Mouse (Mus musculus) cerebellum, postnatal 14 days (tissue): ENCODE data around the gene Scfd2.

Experiments
- DNase-seq, 2 experiments: peaks; one replicate each; pipeline ENCODE4 v3.0.0; 2021; ENCODE audit warnings: mixed read lengths in 2 of 2

Scfd2 gene

DNA sequence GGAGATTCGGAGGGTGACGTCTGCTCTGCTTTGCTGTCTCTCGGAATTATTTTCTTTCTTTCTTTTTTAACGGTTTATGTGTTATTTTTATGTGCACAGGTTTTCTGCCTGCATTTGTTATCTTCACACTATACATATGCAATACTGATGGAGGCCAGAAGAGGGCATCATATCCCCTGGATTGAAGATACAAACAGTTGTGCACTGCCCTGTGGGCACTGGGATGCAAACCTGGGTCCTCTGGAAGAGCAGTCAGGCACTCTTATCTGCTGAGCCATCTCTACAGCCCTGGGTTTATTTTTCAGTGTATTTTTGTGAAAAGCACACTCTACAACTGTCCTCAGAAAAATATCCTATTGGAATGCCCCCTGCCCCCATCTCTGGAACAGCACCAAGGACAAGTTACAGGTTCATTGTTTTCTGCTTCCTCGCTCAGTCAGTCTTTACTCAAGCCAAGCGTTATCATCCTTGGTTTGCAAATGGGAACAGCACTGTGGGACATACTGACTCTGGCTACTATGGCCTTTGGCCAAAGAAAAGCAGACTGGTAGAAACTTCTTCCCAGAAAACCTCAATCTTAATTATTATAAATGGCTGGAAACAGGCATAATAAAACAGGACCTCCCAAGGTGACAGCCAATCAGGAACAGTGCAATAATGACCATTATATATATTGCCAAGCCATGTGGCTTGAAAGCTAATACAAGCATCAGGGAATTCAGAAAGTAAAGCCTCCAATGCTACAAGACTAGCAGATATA lies 75.9 kb downstream of the Scfd2 start:
- peak in 1 of 2 experiments; percentile 9 for DNase-seq

DNA sequence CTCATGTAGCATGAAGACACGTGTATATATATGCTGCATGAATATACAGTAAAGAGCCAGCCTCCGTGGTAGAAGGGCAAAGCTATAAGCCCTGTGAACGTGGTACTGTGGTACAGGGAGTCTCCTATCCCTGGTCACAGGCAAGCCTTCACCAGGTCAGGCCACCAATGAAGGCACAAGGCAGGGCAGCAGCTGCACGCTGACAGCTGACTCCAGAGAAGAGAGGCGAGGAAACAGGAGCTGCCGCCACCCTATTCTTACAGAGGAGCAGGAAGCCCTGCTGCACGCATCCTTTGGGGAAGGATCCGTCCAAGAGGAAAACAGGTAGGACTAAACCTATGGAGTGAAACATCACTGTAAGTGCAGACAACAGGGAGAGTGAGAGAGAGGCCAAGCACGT lies 76.5 kb downstream of the Scfd2 start:
- no peak for DNase-seq

DNA sequence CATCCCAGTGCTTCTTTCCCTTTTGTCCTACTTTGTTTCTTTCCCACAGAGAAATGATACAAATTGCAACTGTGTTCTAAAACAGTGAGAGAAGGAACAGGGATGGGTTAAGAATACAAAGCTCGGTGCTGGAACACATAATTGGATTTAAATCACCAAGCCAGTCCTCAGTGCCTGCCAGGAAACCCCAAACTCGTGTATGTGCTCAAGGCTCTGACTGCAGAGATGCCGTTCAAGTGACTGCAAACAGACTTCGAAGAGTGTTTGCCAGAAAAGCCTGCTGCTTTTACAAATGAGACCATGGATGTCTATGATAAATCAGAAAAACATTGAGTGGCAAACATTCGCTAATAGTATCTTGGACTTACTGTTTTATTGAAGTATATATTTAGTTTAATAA lies 80.6 kb downstream of the Scfd2 start:
- DNase-seq = no peak

DNA sequence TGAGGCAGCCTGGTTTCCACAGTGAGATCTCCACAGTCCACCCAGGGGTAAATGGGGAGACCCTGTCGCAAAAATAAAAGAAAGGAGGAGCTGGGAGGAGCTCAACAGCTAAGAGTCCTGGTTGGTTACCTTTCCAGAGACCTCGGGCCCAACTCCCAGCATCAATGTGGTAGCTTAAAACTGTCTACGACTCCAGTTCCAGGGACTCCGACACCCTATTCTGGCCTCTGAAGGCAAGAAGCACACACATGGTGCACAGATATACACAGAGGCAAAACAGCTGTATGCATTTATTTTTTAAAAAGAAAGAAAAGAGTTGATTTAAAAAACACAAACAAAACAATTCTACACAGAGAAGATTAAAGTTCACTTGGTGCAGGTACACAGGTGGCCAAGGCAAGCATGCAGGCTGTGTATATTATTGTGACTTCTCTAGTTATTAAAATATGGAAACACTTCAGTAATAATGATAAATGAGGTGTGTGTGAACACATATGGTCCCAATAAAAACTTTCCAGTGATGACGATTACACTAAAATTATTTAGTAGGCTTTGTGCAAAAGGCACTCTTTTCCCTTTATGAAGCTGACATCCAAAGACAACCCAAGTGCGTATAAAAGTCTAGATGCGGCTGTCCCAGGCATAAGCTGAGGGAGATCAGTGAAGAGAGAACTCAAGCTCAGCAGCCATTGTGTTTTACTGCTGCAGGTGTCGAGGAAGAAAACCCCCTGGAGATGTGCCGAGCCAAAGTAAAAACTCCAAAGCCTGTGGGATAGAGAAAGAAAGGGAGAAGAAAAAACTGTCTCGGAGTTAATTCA lies 83.8 kb downstream of the Scfd2 start:
- DNase-seq = no peak

DNA sequence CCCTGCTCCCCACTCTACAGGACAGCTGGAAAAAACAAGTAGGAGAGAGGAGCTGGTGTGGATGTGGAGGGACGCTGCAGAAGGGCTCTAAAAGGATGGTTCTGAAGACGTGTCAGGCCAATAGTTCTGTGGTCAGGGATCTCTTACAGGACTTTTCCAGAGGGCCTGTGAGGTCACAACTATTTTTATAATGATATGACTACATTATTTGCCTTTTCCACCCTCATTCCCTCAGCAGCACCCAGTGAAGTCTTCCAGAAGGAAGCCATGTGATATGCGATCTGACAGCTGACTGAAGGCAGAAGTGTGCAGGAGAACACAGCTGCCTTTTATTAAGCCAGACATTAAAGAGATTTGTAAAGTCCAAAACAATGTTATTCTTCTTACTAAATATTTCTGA lies 85.7 kb downstream of the Scfd2 start:
- no peak for DNase-seq

DNA sequence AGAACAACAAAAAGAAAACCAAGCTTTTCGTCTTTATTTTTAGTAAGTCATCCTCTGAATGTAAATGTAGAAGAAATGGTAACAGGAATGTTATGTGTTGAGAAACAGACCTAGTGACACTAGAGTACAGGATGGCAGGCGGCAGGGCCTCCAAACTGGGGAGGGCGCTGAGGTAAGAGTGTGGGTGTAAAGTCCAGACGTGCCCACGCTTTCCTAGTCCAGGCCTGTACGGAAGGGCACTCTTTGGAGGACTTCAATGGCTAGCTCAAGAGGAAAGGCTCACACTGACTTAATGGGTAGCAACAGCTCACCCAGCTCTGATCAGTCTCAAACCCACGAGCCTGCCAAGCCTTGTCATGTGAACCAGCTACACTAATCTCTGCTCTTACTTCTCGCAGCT lies 93.2 kb downstream of the Scfd2 start:
- DNase-seq = no peak

DNA sequence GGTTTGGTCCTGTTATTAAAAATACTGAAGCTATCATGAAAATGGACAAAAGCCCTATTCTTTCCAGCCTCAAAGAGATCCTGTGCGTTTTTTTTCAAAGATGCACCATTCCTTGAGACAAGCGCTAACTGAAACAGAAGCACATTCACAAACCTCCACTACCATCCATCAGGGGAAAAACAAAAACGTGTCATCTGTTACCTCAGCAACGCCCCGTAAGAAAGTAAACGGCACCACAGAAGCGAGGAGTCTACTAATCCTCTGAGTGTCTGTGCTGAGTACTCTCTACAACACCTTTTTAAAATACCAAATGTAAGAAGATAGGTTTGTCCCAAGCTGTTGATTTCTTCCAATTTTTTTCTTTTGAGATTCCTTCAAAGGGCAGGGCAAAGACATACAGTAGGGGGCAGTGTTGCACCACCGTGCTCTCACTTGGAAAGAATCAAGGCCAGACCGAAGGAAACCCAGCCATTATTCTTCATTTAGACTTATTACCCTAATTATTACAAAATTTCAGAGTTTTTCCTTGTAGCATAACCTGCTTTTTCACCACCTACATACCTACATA lies 97.9 kb downstream of the Scfd2 start:
- peak; percentile 85 to 89 for DNase-seq

DNA sequence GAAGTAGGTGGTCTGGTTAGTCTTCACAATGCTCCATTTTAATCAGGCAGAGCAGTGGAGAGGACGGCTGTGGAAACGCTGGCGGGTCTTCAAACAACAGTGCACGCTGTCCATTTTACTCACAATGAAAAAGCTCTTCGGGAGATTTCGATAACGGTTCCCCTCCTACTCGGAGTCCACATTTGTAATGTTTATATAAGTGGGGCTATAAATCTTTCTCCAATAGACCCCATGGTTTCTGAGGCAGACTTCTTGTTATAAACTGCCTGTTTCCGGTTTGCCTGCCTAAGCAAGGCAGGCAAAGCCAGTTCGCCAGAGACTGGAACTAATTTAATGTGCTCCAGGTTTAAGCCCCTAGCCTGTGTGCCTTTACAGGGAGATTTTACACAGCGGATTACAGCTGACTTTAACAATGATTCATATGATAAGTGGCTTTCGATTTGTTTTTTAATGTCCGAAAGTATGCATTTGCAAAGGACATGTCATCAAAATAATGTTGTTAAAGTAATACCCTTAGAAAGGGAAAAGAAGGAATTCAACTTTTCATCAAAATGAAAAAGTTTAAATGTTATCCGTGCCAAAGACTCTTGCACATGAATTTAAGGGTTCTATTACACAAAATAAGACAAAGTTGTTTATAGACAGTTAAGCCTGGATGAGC lies 98.5 kb downstream of the Scfd2 start:
- peak in 1 of 2 experiments; percentile 11 for DNase-seq

DNA sequence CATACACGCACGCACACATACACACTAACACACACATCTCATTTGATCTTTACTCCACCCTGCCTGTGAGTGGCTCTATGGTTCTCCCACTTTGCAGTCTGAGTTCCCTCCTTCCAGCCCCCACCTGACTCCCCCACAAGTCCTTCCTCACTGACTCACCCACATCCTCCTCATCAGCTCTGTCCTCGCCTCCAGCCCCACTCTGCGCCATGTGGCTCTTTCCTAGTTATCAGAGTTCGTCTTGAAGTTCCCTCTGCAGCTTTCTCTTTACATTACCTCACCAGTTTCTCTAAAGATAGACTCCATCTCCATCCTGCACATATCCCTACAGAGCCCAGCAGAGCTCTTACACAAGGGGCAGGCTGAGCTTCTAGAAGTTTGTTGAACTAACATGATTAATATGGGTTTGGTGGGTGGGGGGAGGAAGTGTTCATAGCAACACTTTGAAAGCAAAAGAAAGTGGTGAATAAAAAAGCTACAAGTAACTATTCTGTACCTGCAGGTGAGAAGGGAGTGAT lies 110.9 kb downstream of the Scfd2 start:
- DNase-seq = no peak

DNA sequence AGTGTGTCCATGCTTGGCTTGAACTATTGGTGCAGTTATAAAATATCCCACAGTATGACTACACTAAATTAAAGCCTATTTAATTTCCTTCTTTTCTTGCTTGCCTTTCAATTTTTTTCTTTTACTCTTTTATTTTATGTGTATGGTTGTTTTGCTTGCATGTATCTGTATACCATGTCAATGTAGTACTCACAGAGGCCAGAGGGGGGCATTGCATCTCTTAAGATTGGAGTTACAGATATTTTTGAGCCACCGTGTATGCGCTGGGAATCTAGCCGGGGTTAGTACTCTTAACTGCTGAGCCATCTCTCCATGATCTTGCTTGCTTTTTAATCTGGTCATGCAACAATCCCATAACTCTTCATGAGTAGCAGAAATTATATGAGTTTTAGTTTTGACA lies 119.0 kb downstream of the Scfd2 start:
- peak in 1 of 2 experiments; percentile 7 for DNase-seq

DNA sequence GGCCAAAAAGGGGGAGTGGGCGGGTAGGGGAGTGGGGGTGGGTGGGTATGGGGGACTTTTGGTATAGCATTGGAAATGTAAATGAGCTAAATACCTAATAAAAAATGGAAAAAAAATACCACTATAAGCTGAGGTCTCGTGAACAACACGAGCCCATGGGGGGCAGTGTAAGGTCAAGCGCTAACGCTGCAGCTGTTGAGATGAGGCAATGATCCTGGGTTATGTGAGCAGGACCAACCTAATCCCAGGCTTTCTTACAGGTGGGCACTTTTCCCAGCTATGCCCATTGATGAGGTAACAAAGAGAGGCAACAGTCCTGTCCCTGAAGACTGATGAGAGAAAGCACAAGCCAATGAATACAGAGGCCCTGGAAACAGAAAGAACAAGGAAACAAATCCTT lies 126.7 kb downstream of the Scfd2 start:
- no peak for DNase-seq

DNA sequence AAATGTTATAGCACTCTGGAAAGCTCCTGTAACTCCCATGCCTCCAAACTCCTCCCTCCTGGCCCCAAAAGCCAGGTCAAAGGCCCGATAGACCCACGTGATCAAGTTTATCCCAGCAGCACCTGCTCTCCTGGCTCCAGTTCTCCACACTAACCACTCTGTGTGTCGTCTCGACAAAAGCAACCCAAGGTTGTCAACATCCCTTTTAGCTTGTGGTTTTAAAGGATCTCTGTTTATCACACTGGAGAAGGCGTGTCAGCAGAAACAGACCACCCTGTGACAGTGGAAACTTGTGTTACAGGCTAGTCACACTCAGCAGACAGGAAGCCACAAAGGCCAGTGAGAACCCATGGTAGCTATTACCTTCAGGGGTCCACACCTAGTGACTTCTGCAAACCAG lies 127.5 kb downstream of the Scfd2 start:
- DNase-seq = no peak

DNA sequence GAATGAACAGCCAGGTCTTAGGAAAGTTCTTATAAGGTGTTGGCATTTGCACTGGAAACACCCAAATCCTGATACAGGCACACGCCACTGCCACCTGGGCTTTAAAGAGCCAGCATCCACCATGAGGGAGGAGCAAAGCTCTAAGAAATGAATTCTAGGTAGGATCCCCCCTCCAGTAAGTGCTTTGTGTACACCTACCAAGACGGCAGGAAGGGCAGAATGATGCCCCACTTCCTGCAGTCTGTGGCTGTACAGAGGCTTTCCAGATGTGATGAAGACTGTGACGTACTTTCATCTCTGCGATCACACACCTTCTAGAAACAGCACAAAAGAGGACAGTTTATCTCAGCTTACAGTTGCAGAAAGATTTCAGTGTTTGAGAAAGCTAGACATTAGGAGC lies 128.9 kb downstream of the Scfd2 start:
- DNase-seq = no peak

DNA sequence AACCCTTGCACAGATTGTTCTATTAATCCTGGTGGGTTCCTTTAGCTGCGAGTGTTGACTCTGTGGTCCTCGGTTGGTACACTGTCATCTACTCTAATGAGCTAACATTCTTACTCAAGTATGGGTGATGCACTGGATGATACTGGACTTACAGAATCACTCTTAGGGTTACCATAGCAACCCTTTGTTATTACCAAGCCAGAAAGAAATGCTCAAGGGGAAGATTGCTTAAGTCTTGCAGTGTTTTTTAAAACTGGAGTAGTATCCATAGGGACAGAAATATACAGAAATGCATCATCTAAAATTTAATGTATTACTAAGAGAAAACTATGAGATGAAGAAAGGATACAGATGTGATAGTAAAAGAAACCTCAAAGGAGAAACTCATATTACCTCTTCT lies 139.8 kb downstream of the Scfd2 start:
- no peak for DNase-seq

DNA sequence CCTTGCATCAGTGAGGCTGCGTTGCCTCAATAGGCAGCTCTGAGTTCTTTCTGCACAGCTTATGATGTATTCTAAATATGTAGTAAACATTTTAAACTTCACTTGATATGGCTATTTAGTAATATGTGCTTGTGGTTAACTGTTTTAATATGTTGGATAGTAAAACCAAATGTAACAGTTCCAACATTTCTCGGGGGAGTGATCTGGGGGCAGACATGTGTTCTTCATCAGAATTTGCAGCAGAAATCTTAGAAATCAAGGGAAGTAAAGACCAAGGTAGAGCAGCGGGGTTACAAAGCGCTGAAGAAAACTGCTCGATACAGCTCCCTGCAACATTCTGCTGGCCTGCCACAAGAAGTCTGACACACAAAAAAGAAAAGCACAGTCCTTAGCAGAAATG lies 140.2 kb downstream of the Scfd2 start:
- no peak for DNase-seq

DNA sequence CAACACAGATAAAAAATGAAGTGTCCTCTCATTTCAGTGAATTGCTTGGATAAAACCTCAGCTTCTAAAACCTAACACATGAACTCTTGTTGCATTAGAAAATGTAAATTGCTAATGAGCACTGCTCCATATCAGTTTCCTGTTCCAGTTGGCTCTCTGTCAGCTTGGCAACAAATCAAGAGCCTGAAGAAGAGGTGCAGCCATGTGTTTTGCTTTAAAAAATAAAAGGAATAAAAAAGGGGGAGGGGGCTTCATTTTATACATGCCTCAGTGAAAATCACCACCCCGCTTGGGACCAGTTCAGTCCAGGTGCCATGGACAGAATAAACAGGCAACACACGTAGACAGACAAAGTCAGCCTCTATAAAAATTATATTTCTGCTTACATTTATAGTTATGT lies 142.7 kb downstream of the Scfd2 start:
- DNase-seq = peak; percentile 59 to 68

DNA sequence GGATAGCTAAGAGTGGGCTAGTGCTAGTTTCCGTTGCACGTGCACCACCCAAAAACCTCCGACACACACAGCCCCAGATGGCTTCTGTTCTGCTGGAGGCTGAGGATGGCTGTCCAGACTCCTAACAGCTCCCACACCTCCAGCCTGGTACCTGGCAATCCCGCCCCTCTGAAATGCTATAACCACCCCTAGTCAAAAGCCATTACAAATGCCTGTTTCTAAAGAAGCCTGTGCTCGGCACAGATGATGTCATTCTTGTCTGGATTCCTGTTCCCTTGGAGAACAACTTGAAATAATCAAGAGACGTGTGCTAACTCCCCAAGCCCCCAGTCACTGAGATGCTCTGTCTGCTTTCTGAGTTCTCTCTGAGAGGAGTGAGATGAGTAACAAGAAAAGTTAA lies 143.5 kb downstream of the Scfd2 start:
- DNase-seq = peak in 1 of 2 experiments; percentile 6

DNA sequence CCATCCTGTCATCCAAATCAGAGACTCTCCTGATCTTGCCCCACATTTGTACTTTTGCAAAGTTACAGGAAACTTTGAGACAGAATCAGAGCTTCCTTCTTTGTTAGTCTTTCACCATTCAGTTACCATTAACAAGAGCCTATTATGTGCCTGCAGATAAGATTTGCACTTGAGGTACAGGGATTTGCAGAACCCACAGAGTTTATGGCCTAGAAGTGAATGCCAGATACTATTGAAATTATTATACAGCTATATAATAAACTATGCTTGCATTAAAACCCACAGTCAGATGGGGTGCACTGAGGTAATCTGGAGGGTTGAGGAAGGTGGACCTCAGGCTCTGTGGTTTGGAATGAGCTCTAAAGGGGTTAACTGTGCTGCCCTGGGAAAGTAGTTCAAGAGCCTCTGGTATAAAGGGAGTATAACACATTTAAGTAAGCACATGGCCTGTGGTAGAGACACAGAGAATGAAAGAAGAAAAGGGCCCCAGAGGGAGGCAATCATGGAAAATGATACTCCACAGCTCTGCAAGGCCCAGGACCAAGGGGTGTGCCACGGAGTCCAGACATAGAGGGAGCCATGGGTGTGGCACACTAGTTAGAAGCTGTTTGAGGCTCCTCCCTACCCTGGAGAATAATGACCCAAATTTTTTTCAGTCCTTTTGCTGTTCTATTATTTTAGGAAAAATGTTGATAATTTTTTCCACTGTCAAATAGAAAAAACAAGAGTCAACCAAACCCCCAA lies 144.2 kb downstream of the Scfd2 start:
- no peak for DNase-seq

DNA sequence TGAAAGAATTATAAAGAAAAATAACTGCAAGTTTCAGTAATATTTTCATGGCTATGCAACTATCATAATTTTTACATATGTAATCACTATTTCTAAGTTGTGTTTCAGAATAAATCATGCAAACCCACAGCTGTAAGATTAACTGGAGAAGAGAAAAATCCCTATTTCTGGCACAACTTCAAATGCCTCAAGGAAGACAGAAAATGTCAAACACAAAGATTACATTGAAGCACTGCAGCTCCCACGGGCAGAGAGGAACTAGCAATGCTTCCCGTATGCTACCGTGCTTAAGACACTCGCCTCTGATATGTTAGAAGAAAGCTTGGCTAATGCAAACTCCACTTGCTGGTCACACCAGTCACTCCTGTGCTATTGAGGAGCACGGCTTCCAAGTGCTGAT lies 151.5 kb downstream of the Scfd2 start:
- DNase-seq = no peak

DNA sequence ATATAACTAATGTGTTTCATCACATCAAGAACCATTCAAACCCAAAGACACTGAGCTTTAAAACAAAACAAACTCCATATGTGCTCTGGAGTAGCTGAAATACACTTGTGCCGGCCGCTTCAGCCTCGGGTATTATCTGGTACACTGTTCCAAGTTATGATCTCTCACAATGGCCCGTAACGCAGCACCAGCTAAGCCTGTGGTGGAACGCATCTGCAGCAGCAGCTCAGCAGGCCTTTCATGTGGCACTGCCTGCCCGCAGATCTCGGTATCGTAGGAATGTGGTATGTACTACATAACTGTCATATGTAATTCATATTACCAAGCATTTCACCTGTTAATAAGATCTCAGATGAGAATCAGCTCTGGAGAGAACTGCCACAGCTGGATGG lies 164.9 kb downstream of the Scfd2 start:
- DNase-seq = no peak

DNA sequence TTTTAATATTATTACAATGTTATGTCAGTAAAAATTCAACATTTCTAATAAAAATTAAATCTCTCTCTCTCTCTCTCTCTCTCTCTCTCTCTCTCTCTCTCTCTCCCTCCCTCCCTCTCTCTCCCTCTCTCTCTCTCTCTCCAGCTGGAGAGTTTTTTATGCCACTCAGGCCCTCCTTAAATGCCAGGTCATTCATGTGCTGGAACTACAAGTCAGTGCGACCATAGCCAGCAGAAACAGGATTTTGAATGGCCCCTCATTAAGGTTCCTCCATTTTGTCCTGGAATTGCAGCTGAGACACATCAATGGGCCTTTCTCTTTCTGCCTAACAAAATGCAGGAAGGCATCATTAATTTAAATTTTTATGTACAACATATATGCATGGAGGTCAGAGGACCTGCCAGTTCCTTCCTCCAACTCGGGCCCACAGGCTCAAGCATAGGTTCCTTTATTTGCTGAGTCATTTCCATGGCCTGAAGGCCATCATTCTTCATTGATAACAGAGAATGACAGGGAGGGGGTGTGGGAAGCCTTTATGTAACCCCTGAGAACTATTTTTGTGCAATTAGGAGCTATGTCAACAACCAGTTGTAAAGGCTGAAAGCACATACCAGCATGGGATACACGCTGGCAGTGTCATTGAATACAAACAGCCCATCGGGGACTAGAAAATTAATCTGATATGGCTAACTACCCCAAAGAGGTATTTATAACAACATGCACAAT lies 165.4 kb downstream of the Scfd2 start:
- DNase-seq = no peak

DNA sequence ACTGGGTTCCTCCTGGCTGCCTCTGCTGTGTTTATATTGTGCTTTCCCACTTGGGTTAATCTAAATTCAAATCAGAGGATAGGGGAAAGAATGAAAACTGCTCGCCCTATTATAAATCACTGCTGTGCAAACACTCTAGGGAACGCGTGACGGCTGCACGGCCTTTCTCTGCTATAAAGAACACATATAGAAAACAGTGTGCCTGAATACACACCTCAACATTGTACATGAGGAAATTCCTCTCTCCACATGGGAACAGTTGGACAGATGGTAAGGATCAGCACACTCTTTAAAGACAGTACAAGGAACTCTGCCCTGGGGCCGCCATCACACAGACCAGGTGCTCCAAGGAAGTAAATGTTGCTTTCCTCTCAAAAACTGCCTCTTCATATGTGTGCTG lies 166.2 kb downstream of the Scfd2 start:
- DNase-seq = no peak
